Mouse (Mus musculus) thymus, postnatal 14 days (tissue): ENCODE measurements around the gene Gm20388.

ENCODE experiments used
- DNase-seq: peaks from one replicate; pipeline ENCODE4 v3.0.0; 2021

Gm20388 gene

GRCm38 (mm10) chr8:120407701-120408240 lies 497.1 kb downstream of the Gm20388 start:
- peak; percentile 82 for DNase-seq

- peak; percentile 55 for DNase-seq
These were observed 497.9 kb downstream of the Gm20388 start for GRCm38 (mm10) chr8:120408241-120409215.

- DNase-seq = no peak
These were observed 498.9 kb downstream of the Gm20388 start for GRCm38 (mm10) chr8:120409371-120410013.

- no peak for DNase-seq
These were observed 500.4 kb downstream of the Gm20388 start for GRCm38 (mm10) chr8:120411059-120411458.

GRCm38 (mm10) chr8:120411862-120412261 lies 501.2 kb downstream of the Gm20388 start:
- peak; percentile 45 for DNase-seq

- DNase-seq = no peak
These were observed 501.7 kb downstream of the Gm20388 start for GRCm38 (mm10) chr8:120412357-120412756.

- peak; percentile 83 for DNase-seq
These were observed 502.4 kb downstream of the Gm20388 start for GRCm38 (mm10) chr8:120412911-120413625.

GRCm38 (mm10) chr8:120413626-120413988 lies 503.0 kb downstream of the Gm20388 start:
- DNase-seq = no peak

GRCm38 (mm10) chr8:120414216-120414615 lies 503.6 kb downstream of the Gm20388 start:
- DNase-seq = no peak

- no peak for DNase-seq
These were observed 504.8 kb downstream of the Gm20388 start for GRCm38 (mm10) chr8:120415474-120415873.

- no peak for DNase-seq
These were observed 505.5 kb downstream of the Gm20388 start for GRCm38 (mm10) chr8:120416173-120416521.

GRCm38 (mm10) chr8:120416522-120417394 lies 506.1 kb downstream of the Gm20388 start:
- peak; percentile 62 for DNase-seq

GRCm38 (mm10) chr8:120418188-120418587 lies 507.5 kb downstream of the Gm20388 start:
- no peak for DNase-seq

GRCm38 (mm10) chr8:120419675-120420074 lies 509.0 kb downstream of the Gm20388 start:
- DNase-seq = no peak

- DNase-seq = no peak
These were observed 509.6 kb downstream of the Gm20388 start for GRCm38 (mm10) chr8:120420226-120420625.

GRCm38 (mm10) chr8:120421638-120422037 lies 511.0 kb downstream of the Gm20388 start:
- no peak for DNase-seq

- no peak for DNase-seq
These were observed 511.6 kb downstream of the Gm20388 start for GRCm38 (mm10) chr8:120422236-120422635.

GRCm38 (mm10) chr8:120423576-120423975 lies 512.9 kb downstream of the Gm20388 start:
- DNase-seq = peak; percentile 25

- DNase-seq = no peak
These were observed 514.2 kb downstream of the Gm20388 start for GRCm38 (mm10) chr8:120424829-120425198.

- no peak for DNase-seq
These were observed 514.7 kb downstream of the Gm20388 start for GRCm38 (mm10) chr8:120425199-120425941.

GRCm38 (mm10) chr8:120426105-120426504 lies 515.5 kb downstream of the Gm20388 start:
- DNase-seq = no peak
